Mouse (Mus musculus) embryonic fibroblast, embryonic 13.5 days (primary cell): ENCODE measurements around the gene Ppp6r2.
A peak's percentile ranks its signal among the peaks of the same experiment; 100 is the strongest.

Experiments
- CTCF ChIP-seq: IDR thresholded peaks from 2 replicates; pipeline ENCODE4 v1.5.1; 2011; ENCODE audit warnings: mild to moderate bottlenecking, control low read depth, low read length, moderate library complexity, borderline replicate concordance; ENCODE audit not compliant: insufficient read depth
- POLR2A ChIP-seq: IDR thresholded peaks from 2 replicates; pipeline ENCODE4 v1.6.1; 2011; ENCODE audit warnings: low read depth, mild to moderate bottlenecking, control low read depth, low read length, moderate library complexity

DNA sequence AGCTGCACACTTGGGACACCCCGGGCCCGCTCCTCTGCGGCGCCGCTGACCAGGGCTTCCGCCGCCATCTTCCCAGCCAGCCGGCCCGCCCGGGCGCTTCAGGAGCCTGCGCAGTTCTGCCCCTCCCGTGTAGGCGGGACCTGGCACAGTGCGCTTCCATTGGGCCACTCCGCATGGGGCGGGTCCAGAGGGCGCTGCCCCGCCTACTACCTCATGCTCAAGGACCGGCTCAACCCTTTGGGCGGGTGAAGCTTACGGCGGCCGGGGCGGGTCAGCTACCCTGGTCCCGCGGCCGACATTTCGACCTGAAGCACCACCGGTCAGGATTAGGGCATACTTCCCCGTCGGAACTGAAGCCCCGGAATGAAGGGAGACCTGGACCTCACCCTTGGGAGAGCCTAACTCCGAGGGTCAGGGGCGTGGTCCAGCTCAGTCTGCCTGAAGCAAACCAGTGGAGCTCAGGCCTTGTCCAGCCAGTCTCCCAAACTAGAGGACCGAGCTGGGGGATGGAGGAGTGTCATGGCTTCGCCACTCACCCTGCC lies 103.9 kb downstream of the Ppp6r2 start, which contains the start of gene Sbf1:
- TF ChIP-seq CTCF (no peak), POLR2A (peak; percentile 78)
